8 mouse cellular contexts compared by ENCODE assay signal in genomic region chr4:115088611-115089338, GRCm38 (mm10). TPM values are rescaled to one million over a fixed set of nuclear protein-coding genes. Genes with fewer than 3 reads are reported as not detected.
DNase-seq lines count a peak whose midpoint lies in the region; ATAC-seq and TF ChIP-seq lines count a peak whose summit lies in the region.

Gene Pdzk1ip1, plus strand, starts transcription at chr4:115088708.

- no peak within 1 kb of the TSS for H3K27ac ChIP-seq in hindbrain, postnatal 0 days
- H3K27ac ChIP-seq in liver, embryonic 11.5 days (ENCODE audit: low read depth, low read length): 0 out of 2 replicates have a peak within 1 kb of the TSS, but pooled peaks have one; percentile 38
- peak within 1 kb of the TSS; percentile 55 for H3K27ac ChIP-seq in stomach, embryonic 15.5 days

- H3K27me3 ChIP-seq in hindbrain, postnatal 0 days (ENCODE audit: insufficient read depth, low read length): peaks cover 12% of the 10 kb centered on the region
- peaks cover 4% of the 10 kb centered on the region for H3K27me3 ChIP-seq in liver, embryonic 11.5 days (replicated peaks; ENCODE audit: control insufficient read depth, insufficient read depth, low read length)
- H3K27me3 ChIP-seq in stomach, embryonic 15.5 days (replicated peaks): 0 out of 2 replicates have a peak, but pooled peaks cover 3% of the 10 kb centered on the region

- H3K9ac ChIP-seq in hindbrain, postnatal 0 days (replicated peaks; ENCODE audit: low read length): no peak within 1 kb of the TSS
- H3K9ac ChIP-seq in liver, embryonic 11.5 days (ENCODE audit: low read depth, low read length): peak within 1 kb of the TSS; percentile 32
- H3K9ac ChIP-seq in stomach, embryonic 15.5 days: no peak within 1 kb of the TSS; the same call in 1 of the 2 replicates

- no peak for TF ChIP-seq CTCF in hindbrain, postnatal 0 days (IDR thresholded peaks at IDR 0.05; ENCODE audit: low read depth)

- H3K4me3 ChIP-seq in hindbrain, postnatal 0 days (ENCODE audit: low read length): no peak within 1 kb of the TSS
- H3K4me3 ChIP-seq in liver, embryonic 11.5 days (ENCODE audit: low read depth, low read length): peak within 1 kb of the TSS; percentile 28
- peak within 1 kb of the TSS; percentile 28 for H3K4me3 ChIP-seq in stomach, embryonic 15.5 days (replicated peaks)

- no peak for ATAC-seq in hindbrain, postnatal 0 days
- ATAC-seq in liver, embryonic 11.5 days (replicated peaks; ENCODE audit: low FRiP score): peak; percentile 30; the same call in 1 of the 2 replicates
- ATAC-seq in stomach, embryonic 15.5 days (ENCODE audit: insufficient read depth, low FRiP score, low read depth): peak; percentile 67

- peak; percentile 22 to 40 for DNase-seq in urinary bladder, adult 18-20 months (ENCODE audit: low spot score in 2 of 2)
- DNase-seq in urinary bladder, postnatal 10 days (ENCODE audit: low spot score): no peak
- DNase-seq in hindbrain, postnatal 0 days (ENCODE audit: low spot score): no peak
- DNase-seq in liver, embryonic 11.5 days (ENCODE audit: low spot score): no peak
- no peak for DNase-seq in cerebellum, postnatal 25 days
- no peak for DNase-seq in thymus, postnatal 36 days
- no peak for DNase-seq in gastrocnemius, postnatal 14 days

- no peaks in the 10 kb centered on the region for H3K4me1 ChIP-seq in hindbrain, postnatal 0 days (ENCODE audit: insufficient read depth, low read length)
- peaks cover 24% of the 10 kb centered on the region for H3K4me1 ChIP-seq in liver, embryonic 11.5 days (replicated peaks; ENCODE audit: control insufficient read depth, insufficient read depth, low read length)
- no peaks in the 10 kb centered on the region for H3K4me1 ChIP-seq in stomach, embryonic 15.5 days

- no peaks in the 10 kb centered on the region for H3K36me3 ChIP-seq in hindbrain, postnatal 0 days (ENCODE audit: insufficient read depth, low read length)
- H3K36me3 ChIP-seq in liver, embryonic 11.5 days (ENCODE audit: control insufficient read depth, insufficient read depth, low read length): no peaks in the 10 kb centered on the region
- H3K36me3 ChIP-seq in stomach, embryonic 15.5 days: no peaks in the 10 kb centered on the region

- 23% methylated on average over 11 of the region's 11 CpGs for WGBS in hindbrain, postnatal 0 days
- WGBS in liver, embryonic 11.5 days: 40% methylated on average over 11 of the region's 11 CpGs
- 16% methylated on average over 11 of the region's 11 CpGs for WGBS in stomach, embryonic 15.5 days

- peak within 1 kb of the TSS; percentile 13; the same call in 1 of the 2 replicates for H3K4me2 ChIP-seq in hindbrain, postnatal 0 days (ENCODE audit: low read depth, low read length)
- peak within 1 kb of the TSS; percentile 28 for H3K4me2 ChIP-seq in liver, embryonic 11.5 days
- peak within 1 kb of the TSS; percentile 46 for H3K4me2 ChIP-seq in stomach, embryonic 15.5 days

- H3K9me3 ChIP-seq in hindbrain, postnatal 0 days (ENCODE audit: low read length): no peaks in the 10 kb centered on the region
- H3K9me3 ChIP-seq in liver, embryonic 11.5 days (ENCODE audit: control insufficient read depth, low read length): no peaks in the 10 kb centered on the region
- H3K9me3 ChIP-seq in stomach, embryonic 15.5 days: no peaks in the 10 kb centered on the region

- intact Hi-C loops in gastrocnemius, postnatal 14 days (cut with DNase I; ENCODE audit: low total_unique reads): no loop called here

RNA-seq across cellular contexts. Expression of gene Pdzk1ip1, which starts in this region (rescaled TPM):
- total RNA-seq in hindbrain, postnatal 0 days (2014; rRNA removed): 0.58 and 5.2 TPM in 2 replicates
- polyA plus RNA-seq in hindbrain, postnatal 0 days (2015; fragmentation: Nextera tagmentation; extraction: Ambion mirVana): 4.2 and 4.9 TPM in 2 replicates
- polyA plus RNA-seq in liver, embryonic 11.5 days (2014; fragmentation: Nextera tagmentation; extraction: Ambion mirVana): 24.2 and 25.8 TPM in 2 replicates
- polyA plus RNA-seq in stomach, embryonic 15.5 days (2015; fragmentation: Nextera tagmentation; extraction: Ambion mirVana): 82.4 and 96.6 TPM in 2 replicates
- under 1 TPM in 1 of 2 experiments, not detected in 1; 0.57 TPM for total RNA-seq in gastrocnemius, postnatal 14 days (2021)

Comparison
In these comparisons a context has a peak if more than half of its experiments do, and no peak if none do; other contexts are left out.
1. DNase-seq: peak in urinary bladder, adult 18-20 months (2 of 2); none in urinary bladder, postnatal 10 days (single experiment), hindbrain, postnatal 0 days (single experiment), liver, embryonic 11.5 days (single experiment), cerebellum, postnatal 25 days (0 of 2), thymus, postnatal 36 days (0 of 2) and gastrocnemius, postnatal 14 days (single experiment).
2. Peak in every context shown above with its lines, with median percentiles within 50 percentile points of each other: H3K4me2 ChIP-seq.